Mouse (Mus musculus) heart, embryonic 12.5 days (tissue): ENCODE data around the gene Bclaf1. TPM values are rescaled to one million over a fixed set of nuclear protein-coding genes. Genes with fewer than 3 reads are reported as not detected.

Experiments
- ATAC-seq: fragments of 200-750 bp; cut with Nextera tagmentation; 2 replicates; pipeline ENCODE4 v1.8.0; 2017; ENCODE audit warnings: moderate TSS enrichment, moderate library complexity; ENCODE audit not compliant: insufficient number of reproducible peaks, low FRiP score
- H3K27ac ChIP-seq: fragments of 300-500 bp; sonication (generic); 2 replicates; pipeline ENCODE4 v1.5.1; 2016; ENCODE audit warnings: mild to moderate bottlenecking, moderate library complexity; ENCODE audit not compliant: poor library complexity, severe bottlenecking
- H3K27me3 ChIP-seq: fragments of 300-500 bp; sonication (generic); replicated peaks from 2 replicates; pipeline ENCODE4 v1.6.1; 2016; ENCODE audit warnings: mild to moderate bottlenecking, moderate library complexity
- H3K36me3 ChIP-seq: fragments of 300-500 bp; sonication (generic); 2 replicates; pipeline ENCODE4 v1.6.1; 2016; ENCODE audit warnings: mild to moderate bottlenecking, moderate library complexity
- H3K4me1 ChIP-seq: fragments of 300-500 bp; sonication (generic); replicated peaks from 2 replicates; pipeline ENCODE4 v1.6.1; 2016; ENCODE audit warnings: mild to moderate bottlenecking
- H3K4me2 ChIP-seq: fragments of 300-500 bp; sonication (generic); 2 replicates; pipeline ENCODE4 v1.6.1; 2016; ENCODE audit warnings: mild to moderate bottlenecking, moderate library complexity
- H3K4me3 ChIP-seq: fragments of 300-500 bp; sonication (generic); 2 replicates; pipeline ENCODE4 v1.5.1; 2016; ENCODE audit warnings: mild to moderate bottlenecking
- H3K9ac ChIP-seq: fragments of 300-500 bp; sonication (generic); 2 replicates; pipeline ENCODE4 v1.6.1; 2016; ENCODE audit warnings: mild to moderate bottlenecking, moderate library complexity
- H3K9me3 ChIP-seq: fragments of 300-500 bp; sonication (generic); replicated peaks from 2 replicates; pipeline ENCODE4 v1.6.1; 2016; ENCODE audit warnings: mild to moderate bottlenecking, moderate library complexity
- WGBS: fragments of 180-500 bp; shearing (Covaris S2); methylation state at CpG from one replicate; pipeline ENCODE4 v1.1.7; 2016; 5-methylcytosine and 5-hydroxymethylcytosine counted together
- microRNA-seq: library from miRNA; unstranded; fragments of <30 nt; microRNA quantifications from one replicate; pipeline ENCODE4, GENCODE M21; 2017
- polyA plus RNA-seq: library from polyadenylated mRNA; unstranded; fragments of >200 nt; fragmentation: Nextera tagmentation; extraction: Ambion mirVana; gene quantifications from 2 replicates; pipeline ENCODE4 v1.2.1, GENCODE M21; 2016

The Bclaf1 gene
- polyA plus RNA-seq, 1 experiment from 2014 or later: 94.4 TPM

DNA sequence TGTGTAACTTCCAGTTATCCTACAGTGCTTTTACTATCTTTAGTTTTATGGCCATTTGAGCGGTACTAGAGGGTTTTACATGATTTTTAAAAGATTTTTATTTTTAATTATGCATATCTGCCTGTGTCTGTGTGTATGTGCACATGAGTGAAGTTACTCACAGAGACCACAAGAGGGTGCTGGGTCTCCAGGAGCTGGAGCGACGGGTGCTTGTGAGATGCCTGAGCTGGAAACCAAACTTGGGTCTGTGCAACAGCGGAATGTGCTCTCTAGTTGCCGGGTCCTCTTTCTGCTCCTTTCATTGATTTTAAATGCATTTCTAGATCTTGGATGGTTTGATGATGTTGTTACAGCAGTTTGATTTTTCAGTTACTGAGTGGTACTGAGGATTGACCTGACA is 59.8 kb downstream of the Bclaf1 start:
- Histone ChIP-seq H3K9ac (no peak overlapping the region), H3K36me3 (0 out of 2 replicates have a peak, but pooled peaks cover 4% of the 10 kb centered on the region), H3K4me1 (no peaks in the 10 kb centered on the region), H3K4me2 (no peak overlapping the region), H3K4me3 (no peak overlapping the region), H3K9me3 (peaks cover 5% of the 10 kb centered on the region; the same call in 1 of the 2 replicates), H3K27me3 (no peaks in the 10 kb centered on the region), H3K27ac (no peak overlapping the region)
- ATAC-seq: no peak
- 85% methylated on average over 5 of the region's 5 CpGs for WGBS

DNA sequence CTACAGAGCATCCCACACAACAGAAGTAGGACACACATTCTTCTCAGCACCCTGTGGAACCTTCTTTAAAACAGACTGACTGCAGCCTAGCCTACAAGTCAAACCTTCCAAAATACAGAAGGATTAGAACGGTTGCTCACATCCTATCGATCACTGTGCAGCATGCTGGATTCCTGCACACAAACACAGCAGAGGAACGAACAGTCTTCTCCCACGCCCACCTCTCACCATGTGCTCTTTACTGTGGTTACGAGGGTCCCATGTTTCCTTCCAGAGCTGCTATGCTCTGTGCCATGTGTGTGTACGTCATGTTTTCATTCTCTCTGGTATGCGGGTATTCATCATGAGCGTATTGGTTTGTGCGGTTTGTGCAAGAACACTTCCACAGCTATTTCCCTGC is 65.4 kb downstream of the Bclaf1 start:
- ATAC-seq: no peak
- 88% methylated on average over 9 of the region's 9 CpGs for WGBS
- H3K27ac ChIP-seq: no peak overlapping the region
- H3K36me3 ChIP-seq: no peaks in the 10 kb centered on the region
- no peak overlapping the region for H3K4me2 ChIP-seq
- H3K9ac ChIP-seq: no peak overlapping the region
- no peaks in the 10 kb centered on the region for H3K27me3 ChIP-seq
- peaks cover 2% of the 10 kb centered on the region; the same call in 1 of the 2 replicates for H3K4me1 ChIP-seq
- H3K9me3 ChIP-seq: no peaks in the 10 kb centered on the region
- no peak overlapping the region for H3K4me3 ChIP-seq

DNA sequence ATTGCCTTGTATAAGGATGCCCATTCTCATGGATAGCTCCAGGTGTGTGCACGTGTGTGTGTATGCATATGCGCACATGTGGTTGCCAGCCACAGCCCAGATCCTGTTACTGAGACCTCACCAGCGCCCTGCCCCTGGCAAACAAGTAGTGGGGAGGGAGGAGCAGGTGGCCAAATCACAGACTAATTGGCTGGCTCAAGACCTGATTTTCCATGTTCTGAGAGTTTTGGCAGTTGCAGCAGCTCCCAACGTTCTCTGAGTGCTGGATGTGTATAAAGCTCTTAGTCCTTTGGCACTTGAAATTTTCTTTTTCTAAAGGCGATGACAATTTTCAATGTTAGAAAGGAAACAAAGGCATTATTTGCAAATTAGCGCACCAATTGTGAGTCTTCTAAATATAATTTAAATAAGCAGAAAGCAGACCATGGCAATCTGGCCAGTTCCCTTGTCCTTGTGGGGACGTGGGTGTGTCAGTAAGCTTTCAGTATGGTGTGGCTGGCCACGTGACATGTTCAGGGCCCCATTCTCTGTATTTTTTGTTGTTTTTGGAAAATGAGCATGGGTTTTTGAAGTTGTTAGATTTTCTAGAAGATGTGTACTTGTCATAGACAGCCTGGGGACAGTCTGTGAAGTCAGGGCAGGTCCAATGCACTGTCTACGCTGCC is 66.9 kb downstream of the Bclaf1 start:
- H3K9me3 ChIP-seq: no peaks in the 10 kb centered on the region
- H3K4me1 ChIP-seq: peaks cover 9% of the 10 kb centered on the region
- H3K27ac ChIP-seq: no peak overlapping the region
- no peak overlapping the region for H3K4me3 ChIP-seq
- no peak for ATAC-seq
- no peak overlapping the region for H3K9ac ChIP-seq
- H3K4me2 ChIP-seq: no peak overlapping the region
- no peaks in the 10 kb centered on the region for H3K27me3 ChIP-seq
- H3K36me3 ChIP-seq: no peaks in the 10 kb centered on the region
- 77% methylated on average over 9 of the region's 9 CpGs for WGBS

DNA sequence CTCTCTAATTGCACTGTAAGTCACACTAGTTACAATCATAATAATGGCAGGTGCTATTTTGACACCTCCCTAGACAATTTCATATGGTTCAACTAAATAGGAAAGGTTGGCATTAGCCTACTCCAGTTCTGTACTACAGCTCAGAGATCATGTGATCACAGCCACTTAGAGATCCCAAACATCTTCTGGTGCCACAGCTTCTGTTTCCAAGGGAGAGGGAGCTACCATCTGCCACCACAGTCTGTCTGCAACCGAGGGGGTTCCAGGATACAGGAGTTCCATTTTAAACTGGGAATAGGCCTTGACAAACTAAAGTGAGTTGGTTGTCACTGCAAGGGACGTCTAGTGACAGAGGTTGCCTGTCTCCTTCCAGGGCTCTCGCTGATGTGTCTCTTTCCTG is 68.5 kb downstream of the Bclaf1 start:
- Histone ChIP-seq H3K9me3 (no peaks in the 10 kb centered on the region), H3K27me3 (no peaks in the 10 kb centered on the region), H3K36me3 (no peaks in the 10 kb centered on the region), H3K4me1 (peaks cover 9% of the 10 kb centered on the region), H3K27ac (no peak overlapping the region), H3K9ac (no peak overlapping the region), H3K4me2 (no peak overlapping the region), H3K4me3 (no peak overlapping the region)
- 75% methylated on average over 3 of the region's 3 CpGs for WGBS
- ATAC-seq: no peak

DNA sequence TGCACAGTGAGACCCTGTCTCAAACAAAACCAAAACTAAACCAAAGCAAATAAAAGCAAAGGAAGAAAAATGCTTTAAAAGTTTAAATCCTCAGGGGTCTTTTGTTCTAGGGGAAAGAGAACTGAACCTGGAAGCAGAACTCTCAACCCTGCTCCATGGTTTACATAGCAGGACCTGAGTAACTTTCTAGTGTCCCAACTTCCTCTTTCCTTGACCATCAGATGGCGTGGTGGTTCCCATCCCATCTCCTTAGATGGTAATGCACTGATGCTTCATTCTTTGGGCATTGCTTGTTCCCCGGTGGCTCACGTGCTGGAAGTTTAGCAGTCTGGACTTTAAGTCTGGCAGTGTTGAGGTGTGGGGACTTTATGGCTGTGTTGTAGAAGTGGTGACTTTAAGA is 69.1 kb downstream of the Bclaf1 start:
- WGBS: 75% methylated on average over 3 of the region's 3 CpGs
- no peak for ATAC-seq

DNA sequence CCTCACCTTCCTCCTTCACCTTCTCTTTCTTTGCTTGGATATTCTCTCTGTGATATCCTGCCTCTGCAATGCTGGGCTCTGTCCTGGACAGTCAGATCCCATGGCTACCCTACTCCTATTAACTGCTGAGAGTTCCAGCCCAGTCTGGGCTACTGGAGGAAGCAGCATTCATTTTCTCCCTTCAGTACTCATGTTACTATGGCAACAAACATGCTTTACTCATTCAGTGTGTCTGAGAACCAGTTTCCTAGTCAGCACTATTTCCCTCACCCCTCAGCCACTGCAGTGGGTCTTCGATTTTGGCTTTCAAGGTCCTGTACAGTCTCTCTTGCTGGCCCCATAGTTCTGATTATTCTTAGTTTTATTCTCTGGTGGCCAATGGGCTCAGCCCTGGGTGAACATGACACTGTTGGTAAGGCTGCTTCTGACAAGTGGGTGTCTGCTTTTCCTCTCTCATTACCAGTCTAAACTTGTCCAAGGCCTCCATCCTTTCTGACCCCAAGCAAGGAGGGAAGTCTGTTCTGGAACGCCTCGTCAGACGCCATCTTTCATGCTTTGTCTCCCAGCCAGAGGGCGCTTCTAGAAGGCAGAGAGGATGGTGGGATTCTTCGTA is 70.6 kb downstream of the Bclaf1 start:
- Histone ChIP-seq H3K4me3 (no peak overlapping the region), H3K9me3 (no peaks in the 10 kb centered on the region), H3K27me3 (no peaks in the 10 kb centered on the region), H3K4me2 (no peak overlapping the region), H3K4me1 (peaks cover 9% of the 10 kb centered on the region), H3K27ac (no peak overlapping the region), H3K9ac (no peak overlapping the region), H3K36me3 (no peaks in the 10 kb centered on the region)
- no peak for ATAC-seq
- 62% methylated on average over 6 of the region's 6 CpGs for WGBS

More for the DNA sequence above, 69.1 kb downstream of the Bclaf1 start:
- Histone ChIP-seq H3K27ac (no peak overlapping the region), H3K4me3 (no peak overlapping the region), H3K4me1 (peaks cover 9% of the 10 kb centered on the region), H3K36me3 (no peaks in the 10 kb centered on the region), H3K27me3 (no peaks in the 10 kb centered on the region), H3K9ac (no peak overlapping the region), H3K9me3 (no peaks in the 10 kb centered on the region), H3K4me2 (no peak overlapping the region)

DNA sequence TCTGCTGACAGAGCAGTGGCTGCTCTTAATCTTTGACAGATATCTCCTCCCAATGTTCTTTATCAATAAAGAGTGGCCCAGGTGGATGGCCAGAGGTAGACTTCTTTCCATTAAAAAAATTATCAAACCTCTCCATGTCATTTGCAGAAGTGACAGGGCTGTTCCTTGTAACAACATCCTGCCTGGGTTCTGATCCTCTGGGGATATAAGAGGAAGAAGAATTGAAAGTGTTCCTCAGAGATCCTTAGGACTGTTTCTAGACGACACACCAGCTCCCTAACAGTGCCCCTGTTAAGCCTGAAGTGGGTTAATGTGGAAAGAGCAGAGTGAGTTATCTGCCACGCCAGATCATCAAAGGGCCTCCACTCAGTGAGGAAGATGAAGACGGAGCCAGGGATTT is 78.3 kb downstream of the Bclaf1 start:
- Histone ChIP-seq H3K36me3 (no peaks in the 10 kb centered on the region), H3K27me3 (no peaks in the 10 kb centered on the region), H3K27ac (no peak overlapping the region), H3K9me3 (no peaks in the 10 kb centered on the region), H3K4me1 (no peaks in the 10 kb centered on the region), H3K4me2 (no peak overlapping the region), H3K4me3 (no peak overlapping the region), H3K9ac (no peak overlapping the region)
- 52% methylated on average over 3 of the region's 3 CpGs for WGBS
- ATAC-seq: no peak

Small RNA genes within 50 kb of the gene (microRNA-seq; reads per million reads assigned to microRNA genes)
- gene Mir6413: not detected

Other genes starting within 250 kb of the Bclaf1 start
- 7.4 and 8.3 TPM in 2 replicates for gene Map7, start 164.0 kb upstream of the Bclaf1 start, polyA plus RNA-seq
- gene Mtfr2, start 35.3 kb downstream of the Bclaf1 start, polyA plus RNA-seq: 2.4 and 3.2 TPM in 2 replicates